Mouse (Mus musculus) pancreas, adult 10 weeks (tissue): Measurements from ENCODE around the gene Cox16. TPM values are rescaled to one million over a fixed set of nuclear protein-coding genes. Genes with fewer than 3 reads are reported as not detected.

ENCODE experiments used
- polyA plus RNA-seq: library from polyadenylated mRNA; stranded (reverse); fragments of 350-450 nt; fragmentation: Illumina TruSeq; extraction: RNeasy Lipid Tissue Mini Kit (QIAGEN cat#74804); gene quantifications from one replicate; pipeline ENCODE4 v1.2.3, GENCODE M21; 2015; ENCODE audit warnings: low read depth, low replicate concordance; ENCODE audit not compliant: insufficient read depth

Cox16 gene
- polyA plus RNA-seq: 34.0 TPM

DNA sequence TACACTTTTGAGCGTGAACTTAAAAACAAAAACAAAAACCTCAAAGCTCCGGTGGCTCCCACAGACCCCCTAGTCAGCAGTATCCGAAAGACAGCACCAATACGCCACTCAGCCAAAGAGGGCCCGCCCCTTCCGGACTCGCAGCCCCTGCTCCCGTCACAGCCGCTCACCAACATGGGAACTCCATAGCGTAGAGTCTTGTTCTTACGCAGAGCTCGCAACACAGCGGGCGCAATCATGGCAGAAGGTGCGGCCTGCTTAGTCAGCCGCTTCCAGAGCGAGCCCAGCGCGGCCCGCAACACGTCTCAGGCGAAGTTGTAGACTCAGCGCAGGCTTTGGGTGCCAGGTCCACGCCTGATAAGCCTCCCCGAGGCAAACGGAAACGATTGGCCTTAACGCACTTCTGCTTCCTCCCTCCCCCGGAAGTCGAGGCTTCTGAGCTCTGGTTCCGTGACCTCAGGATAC, at the start of gene Cox16:
Cox16 (minus strand) TSS at position 401 of the 465 bp plus-strand sequence.

DNA sequence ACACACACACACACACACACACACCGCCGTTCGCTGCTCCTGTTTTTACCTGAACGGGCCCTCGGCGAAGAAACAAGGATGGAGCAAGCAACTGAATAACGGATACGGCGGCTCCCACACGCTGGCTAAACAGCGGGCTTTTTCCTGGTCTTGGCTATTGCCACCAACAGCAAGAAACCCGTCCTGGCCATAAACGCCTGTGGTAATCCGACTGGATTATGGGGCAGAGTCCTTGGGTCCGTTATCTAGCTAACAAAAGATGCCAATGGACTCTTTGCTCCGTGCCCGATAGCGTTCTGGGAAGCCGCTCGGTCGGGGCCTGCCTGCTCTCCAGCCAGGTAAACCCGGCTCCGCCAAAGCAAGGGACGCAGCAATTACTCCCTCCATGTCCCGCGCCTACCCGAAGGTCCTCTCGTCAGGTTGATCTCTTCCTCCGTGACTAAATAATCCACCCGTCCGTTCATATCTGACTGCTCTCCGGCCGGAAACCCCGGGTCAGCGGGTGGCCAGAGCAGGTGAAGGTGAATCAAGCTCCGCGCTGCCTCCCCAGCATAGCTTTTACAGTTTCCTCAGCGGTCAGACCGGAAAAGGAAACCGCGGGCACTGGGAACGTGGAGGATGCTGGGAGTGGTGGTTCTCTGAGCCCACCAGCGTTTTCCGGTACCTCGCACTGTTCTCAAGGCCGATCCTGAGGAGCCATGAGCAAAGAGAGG, 47.5 kb upstream of the Cox16 start, which contains the start of the genes Gm20498 and Synj2bp:
Gm20498 (minus strand) TSS at position 590 of the 713 bp plus-strand sequence.
Synj2bp (minus strand) TSS at position 596 of the 713 bp plus-strand sequence.

DNA sequence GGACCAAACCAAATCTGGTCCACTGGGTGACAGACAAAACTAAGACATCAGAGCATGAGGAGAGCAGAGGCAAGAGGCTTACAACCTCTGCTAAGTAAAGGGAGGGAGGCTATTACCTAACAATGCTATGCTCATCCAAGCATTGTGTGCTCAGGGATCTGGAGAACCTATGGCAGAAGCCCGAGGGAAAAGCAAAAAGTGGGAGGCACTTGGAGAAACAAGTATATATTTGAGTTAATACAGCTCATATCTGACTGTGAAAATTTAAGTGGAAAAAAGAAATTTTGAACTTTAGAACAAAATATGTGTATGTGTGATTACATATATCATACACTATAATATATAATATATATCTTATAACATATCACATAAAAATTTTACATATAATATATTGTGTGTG, 63.1 kb downstream of the Cox16 start, which contains the start of gene Adam4:
Adam4 (minus strand) TSS at position 101 of the 400 bp plus-strand sequence.

DNA sequence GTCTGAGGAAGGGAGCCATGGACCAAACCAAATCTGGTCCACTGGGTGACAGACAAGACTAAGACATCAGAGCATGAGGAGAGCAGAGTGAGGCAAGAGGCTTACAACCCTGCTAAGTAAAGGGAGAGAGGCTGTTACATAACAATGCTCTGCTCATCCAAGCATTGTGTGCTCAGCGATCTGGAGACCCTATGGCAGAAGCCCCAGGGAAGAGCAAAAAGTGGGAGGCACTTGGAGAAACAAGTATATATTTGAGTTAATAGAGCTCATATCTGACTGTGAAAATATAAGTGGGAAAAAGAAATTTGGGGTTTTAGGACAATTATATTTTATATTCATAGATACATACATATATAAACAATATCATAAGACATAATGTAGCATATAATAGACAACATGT, 105.6 kb downstream of the Cox16 start, which contains the start of gene Gm4787:
Gm4787 (minus strand) TSS at position 101 of the 400 bp plus-strand sequence.

DNA sequence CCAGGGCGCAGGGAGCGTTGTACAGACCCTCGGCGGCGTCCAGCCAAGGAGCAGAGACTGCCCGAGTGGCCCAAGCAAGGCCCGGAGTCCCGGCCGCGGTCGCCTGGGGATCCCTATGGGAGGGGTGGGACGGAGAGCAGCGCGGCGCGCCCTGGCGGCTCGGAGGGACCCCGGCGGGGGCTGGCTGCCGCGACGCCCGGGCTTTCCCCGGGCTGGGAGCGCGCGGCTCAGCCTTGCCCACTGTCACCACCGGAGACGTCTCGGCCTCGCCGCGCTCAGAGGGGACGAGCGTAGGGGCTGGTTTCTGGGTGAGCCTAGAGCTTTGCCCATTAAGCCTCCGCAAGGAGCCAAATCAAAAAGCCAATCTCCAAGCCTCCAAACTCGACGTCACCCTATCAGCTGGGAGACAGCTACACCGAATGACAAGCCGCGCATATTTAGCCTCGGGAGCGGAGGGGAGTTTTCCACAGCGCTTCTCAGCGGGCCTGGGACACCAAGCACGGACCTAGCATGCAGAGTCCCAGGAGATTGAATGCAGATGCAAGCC, 152.0 kb downstream of the Cox16 start, which contains the start of gene Slc8a3:
Slc8a3 (minus strand) TSS at position 306 of the 547 bp plus-strand sequence.

Other genes starting within 250 kb of the Cox16 start
- not detected for gene Slc8a3, start 151.9 kb downstream of the Cox16 start, polyA plus RNA-seq
- 1.3 TPM for gene Gm4787, start 105.7 kb downstream of the Cox16 start, polyA plus RNA-seq
- 0.42 TPM for gene Adam4, start 63.2 kb downstream of the Cox16 start, polyA plus RNA-seq
- gene Gm20498, start 47.8 kb upstream of the Cox16 start, polyA plus RNA-seq: 1.1 TPM
- 6.4 TPM for gene Synj2bp, start 47.8 kb upstream of the Cox16 start, polyA plus RNA-seq
- not detected for gene Adam21, start 83.3 kb upstream of the Cox16 start, polyA plus RNA-seq
- gene Med6, start 109.9 kb upstream of the Cox16 start, polyA plus RNA-seq: 8.0 TPM
- gene Ttc9, start 146.1 kb upstream of the Cox16 start, polyA plus RNA-seq: 2.1 TPM